Mouse (Mus musculus): ENCODE measurements around the gene Dhrs13.

Dhrs13 gene

DNA sequence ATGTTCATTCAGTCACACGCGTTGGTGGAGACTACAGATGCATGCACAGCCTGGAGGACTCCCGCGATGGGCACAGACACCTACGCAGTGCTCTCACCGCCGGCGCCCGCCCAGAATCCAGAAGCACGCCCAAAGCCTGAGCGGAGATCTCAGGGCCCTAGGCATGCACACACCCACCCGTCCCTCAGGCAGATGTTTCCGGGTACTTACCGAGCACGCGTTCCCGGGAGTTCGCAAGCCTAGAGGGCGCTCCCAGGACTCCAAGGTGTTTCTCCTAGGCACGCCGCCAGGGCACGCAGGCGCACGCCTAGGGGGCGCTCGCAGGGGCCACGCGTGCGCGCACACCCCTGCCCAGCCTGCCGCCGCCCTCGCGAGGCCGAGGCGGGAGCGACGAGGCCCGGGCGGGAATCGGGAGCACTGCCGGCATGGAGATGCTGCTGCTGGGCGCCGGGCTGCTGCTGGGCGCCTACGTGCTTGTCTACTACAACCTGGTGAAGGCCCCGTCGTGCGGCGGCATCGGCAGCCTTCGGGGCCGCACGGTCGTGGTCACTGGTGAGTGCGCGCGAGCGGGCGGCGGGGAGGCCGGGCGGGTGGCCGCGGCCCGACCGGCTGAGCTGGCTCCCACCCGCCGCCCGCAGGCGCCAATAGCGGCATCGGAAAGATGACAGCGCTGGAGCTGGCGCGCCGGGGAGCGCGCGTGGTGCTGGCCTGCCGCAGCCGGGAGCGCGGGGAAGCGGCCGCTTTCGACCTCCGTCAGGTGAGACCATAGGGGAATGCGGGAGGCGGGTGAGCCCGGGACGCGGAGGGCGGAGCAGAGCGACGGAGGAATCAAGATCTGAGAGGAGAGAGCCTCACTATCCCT, at the start of gene Dhrs13:
TSS of gene Dhrs13 (plus strand) at position 334 of the 862 bp plus-strand sequence.
- DNase-seq (ENCODE audit: low read depth, low spot score), result peak; percentile 92

DNA sequence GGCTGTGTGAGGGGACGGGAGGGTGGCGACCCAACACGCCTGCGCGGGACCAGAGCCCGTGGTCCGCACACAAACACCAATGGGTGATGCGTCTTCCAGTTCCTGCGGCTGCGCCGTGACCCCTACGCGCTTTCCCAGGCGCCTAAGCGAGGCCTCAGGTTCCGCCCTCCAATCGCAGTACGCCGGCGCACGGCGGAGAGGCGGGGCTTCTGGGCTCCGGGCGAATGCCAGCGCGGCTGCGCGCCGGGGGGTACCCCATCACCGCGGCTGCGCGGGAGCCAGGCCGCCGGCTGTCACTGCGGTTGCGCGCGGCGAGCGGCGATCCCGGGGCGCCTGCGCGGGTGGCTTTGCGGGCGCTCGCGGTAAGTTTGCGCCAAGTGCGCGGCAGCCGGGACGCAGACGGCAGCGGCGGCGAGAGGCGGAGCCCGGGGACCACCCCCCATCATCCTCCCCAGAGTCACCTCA, 49.6 kb upstream of the Dhrs13 start, which contains the start of gene Phf12:
TSS of gene Phf12 (plus strand) at position 314 of the 465 bp plus-strand sequence.
- peak; percentile 99 for DNase-seq (ENCODE audit: low read depth, low spot score)

DNA sequence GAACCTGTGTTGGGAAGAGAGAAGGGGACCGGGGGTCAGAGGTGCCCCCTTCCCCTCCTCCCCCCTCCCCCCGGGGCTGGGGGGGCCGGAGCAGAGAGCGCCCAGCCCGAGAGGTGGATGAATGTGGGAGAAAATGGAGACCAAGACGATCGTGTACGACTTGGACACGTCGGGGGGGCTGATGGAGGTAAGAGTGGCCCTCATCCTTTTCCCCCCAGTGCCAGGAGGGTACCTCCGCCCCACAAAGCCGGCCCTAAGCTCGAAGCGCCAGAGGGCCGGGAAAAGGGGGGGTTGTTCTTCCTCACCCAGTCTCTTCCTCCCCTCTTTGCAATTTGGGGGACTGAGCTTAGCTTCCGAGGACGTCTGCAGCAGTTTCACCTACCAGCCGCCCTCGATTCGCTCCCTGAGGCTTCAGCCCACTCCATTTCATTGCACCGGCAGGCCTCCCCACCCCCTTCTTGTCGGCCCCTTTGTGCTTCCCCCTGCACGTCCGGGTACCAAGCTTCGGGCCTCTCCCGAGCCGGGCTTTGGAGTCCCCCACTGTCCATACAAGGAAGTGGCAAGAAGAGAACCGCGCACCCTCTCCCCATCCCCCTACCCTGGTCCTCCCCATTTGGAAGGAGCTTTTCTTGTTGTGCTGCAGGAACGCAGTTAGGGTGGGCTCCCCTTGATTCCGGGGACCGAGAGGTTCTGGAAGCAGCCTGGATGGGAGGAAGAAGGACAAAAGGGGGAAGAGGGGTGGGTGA, 48.7 kb upstream of the Dhrs13 start:
- DNase-seq (ENCODE audit: low read depth, low spot score), result no peak

GRCm38 (mm10) chr11:77983937-77984835, 47.9 kb upstream of the Dhrs13 start:
- DNase-seq (ENCODE audit: low read depth, low spot score), result no peak

- DNase-seq (ENCODE audit: low read depth, low spot score), result no peak
Observed at GRCm38 (mm10) chr11:77984836-77985231, 47.2 kb upstream of the Dhrs13 start.

DNA sequence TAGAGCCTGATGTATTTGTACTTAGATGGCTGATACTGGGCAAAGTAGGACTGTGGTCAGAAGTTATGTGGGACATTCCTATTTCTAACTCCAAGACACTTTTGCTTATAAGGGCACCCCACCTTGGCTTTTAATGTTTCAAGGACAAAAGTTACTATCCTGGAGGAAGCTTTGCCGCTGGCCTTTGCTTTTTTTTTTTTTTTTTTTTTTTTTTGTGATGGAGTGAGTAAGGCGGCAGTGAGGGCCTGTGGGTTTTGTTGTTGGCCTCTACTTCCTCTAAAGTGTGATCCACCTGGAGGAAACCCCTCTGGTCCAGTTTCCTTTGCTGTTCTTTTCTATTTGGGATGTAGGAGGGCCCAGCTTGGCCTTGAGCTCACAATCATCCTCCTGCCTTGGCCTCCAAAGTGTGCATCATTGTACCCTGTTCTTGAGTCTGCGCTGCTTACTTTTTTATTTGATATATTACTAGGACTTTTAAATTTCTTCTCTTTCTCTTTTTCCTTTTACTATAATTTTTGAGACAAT, 46.5 kb upstream of the Dhrs13 start:
- DNase-seq (ENCODE audit: low read depth, low spot score), result no peak

GRCm38 (mm10) chr11:77989071-77989690, 42.9 kb upstream of the Dhrs13 start:
- DNase-seq (ENCODE audit: low read depth, low spot score), result no peak

GRCm38 (mm10) chr11:77995556-77995955, 36.5 kb upstream of the Dhrs13 start:
- DNase-seq (ENCODE audit: low read depth, low spot score), result no peak

- DNase-seq (ENCODE audit: low read depth, low spot score), result no peak
Observed at GRCm38 (mm10) chr11:78006446-78006845, 25.6 kb upstream of the Dhrs13 start.

- peak; percentile 43 for DNase-seq (ENCODE audit: low read depth, low spot score)
Observed at GRCm38 (mm10) chr11:78019676-78020075, 12.4 kb upstream of the Dhrs13 start.

DNA sequence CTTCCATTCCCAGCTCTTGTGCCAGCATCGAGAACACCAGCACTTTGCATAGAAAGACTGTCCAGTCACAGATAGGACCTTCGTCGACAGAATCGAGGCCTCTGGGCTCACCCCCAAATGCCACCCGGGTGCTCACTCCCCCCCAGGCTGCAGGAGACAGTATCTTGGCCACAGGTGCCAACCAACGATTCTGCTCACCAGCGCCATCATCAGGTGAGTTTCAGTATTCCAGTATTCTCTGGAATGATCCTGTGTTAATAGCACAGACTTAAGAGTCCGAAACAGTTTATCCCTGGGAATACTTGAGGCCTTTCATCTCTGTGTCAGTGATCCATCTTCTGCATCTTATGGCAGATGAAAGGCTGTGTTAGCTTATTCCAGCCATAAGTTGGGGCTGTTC, 8.5 kb upstream of the Dhrs13 start:
- peak; percentile 19 for DNase-seq (ENCODE audit: low read depth, low spot score)

GRCm38 (mm10) chr11:78029240-78029639, 2.8 kb upstream of the Dhrs13 start:
- DNase-seq (ENCODE audit: low read depth, low spot score), result no peak

GRCm38 (mm10) chr11:78030600-78030999, 1.5 kb upstream of the Dhrs13 start:
- no peak for DNase-seq (ENCODE audit: low read depth, low spot score)

GRCm38 (mm10) chr11:78031389-78031788, 691 bp upstream of the Dhrs13 start:
- DNase-seq (ENCODE audit: low read depth, low spot score), result no peak

GRCm38 (mm10) chr11:78032809-78033195, 722 bp downstream of the Dhrs13 start:
- DNase-seq (ENCODE audit: low read depth, low spot score), result no peak

- DNase-seq (ENCODE audit: low read depth, low spot score), result no peak
Observed at GRCm38 (mm10) chr11:78033931-78034617, 2.0 kb downstream of the Dhrs13 start.

DNA sequence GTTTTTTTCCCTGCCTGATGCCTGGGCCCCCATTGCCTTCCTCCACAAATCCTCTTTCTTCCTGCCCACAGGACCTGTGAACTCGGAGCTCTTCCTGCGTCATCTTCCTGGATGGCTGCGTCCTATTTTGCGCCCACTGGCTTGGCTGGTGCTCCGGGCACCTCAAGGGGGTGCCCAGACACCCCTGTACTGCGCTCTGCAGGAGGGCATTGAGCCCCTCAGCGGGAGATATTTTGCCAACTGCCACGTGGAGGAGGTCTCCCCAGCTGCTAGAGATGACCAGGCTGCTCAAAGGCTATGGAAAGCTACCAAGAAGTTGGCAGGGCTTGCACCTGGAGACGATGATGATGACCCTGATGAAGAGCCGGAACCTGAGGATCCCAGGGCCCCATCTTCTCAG, 4.7 kb downstream of the Dhrs13 start:
- no peak for DNase-seq (ENCODE audit: low read depth, low spot score)

DNA sequence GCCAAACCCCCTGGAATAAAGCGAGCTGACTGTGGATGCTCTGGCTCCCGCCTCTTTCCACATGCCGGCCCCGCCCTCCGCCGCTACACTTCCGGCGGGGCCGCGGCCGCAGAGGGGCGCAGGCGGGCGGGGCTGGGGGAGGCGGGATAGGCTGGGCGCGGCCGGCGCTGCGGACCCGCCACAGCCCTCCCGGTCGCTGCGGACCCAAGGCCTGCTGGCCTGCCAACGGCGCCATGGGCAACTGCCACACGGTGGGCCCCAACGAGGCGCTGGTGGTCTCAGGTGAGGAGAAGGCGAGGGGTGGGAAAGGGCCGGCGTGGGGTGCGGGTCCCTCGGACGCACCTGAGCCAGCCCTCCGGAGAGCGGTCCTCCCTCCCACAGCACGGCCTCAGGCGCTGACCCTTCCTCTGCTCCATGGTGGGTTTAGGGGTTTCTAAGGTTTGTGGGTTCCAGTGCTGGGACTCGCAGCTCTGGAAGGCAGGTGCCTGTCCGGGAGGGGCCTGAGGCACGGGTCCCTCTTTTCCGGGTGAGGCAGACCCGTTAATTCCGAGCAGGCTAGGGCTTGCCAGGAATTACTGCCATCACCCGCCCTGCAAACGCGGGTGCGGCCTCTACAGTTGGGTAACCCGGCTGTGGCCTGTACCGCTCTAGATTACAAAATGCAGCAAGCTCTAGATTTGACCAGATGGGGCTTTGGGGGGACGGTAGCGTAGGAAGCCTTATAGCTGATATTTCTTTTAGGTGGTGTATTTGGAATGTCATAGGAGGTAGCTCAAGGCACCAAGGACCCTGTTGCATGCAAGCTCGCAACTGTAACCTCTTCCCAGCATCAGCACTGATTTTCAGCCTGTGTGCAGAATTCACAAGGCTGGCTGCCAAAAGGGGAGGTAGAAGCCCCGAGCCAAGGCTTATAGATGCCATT, 6.0 kb downstream of the Dhrs13 start, which contains the start of gene Flot2:
TSS of gene Flot2 (plus strand) at position 101 of the 922 bp plus-strand sequence.
- DNase-seq (ENCODE audit: low read depth, low spot score), result peak; percentile 43

GRCm38 (mm10) chr11:78040878-78041277, 8.8 kb downstream of the Dhrs13 start:
- no peak for DNase-seq (ENCODE audit: low read depth, low spot score)
